Mouse (Mus musculus): ENCODE data around the gene Olfr1131. TPM values are rescaled to one million over a fixed set of nuclear protein-coding genes. Genes with fewer than 3 reads are reported as not detected.
"Not testable (repeated sequence)": the region's sequence is repeated elsewhere in the genome, so short reads cannot be mapped to it uniquely, and the experiment has no call there.

Olfr1131 gene
- total RNA-seq (2021): not detected

DNA sequence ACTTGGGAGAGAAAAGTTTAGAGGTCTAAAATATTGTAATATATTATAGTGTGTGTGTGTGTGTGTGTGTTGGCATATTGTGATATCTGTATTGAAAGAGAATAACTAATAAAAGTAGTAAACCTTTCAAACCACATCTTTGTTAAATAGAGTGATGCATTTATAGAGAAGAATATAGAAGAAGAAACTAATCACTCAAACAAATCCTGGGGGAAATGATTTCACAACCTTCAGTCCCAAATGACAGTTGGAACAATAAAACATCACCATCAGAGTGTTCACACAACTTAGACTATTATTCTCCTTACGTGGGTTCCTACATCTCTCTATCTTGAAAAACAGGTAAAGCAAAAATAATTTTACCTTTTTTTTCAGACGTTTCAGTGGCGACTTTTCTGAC, at the start of gene Olfr1131:
Olfr1131 (plus strand) TSS at position 301 of the 400 bp plus-strand sequence.
- no peak for DNase-seq

DNA sequence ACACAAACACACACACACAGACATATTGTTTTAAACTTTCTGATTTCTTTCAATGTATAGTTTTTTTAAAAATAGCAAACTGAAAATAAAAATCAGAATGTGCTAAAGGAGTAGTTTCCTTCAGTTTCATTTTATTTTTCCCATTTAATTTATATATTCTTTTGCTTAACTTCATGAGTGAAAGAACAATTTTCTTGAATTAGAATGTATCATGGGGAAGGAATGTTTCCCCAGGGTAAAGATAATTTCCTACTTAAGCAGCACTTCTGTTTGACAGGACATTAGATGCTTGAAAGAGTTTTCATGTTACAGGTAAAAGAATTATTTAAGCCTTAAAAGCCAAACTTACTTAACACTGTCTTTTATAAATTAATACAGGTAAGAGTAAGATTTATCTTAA, 21.0 kb upstream of the Olfr1131 start, which contains the start of gene Olfr1130:
Olfr1130 (plus strand) TSS at position 301 of the 400 bp plus-strand sequence.
- DNase-seq: not testable (repeated sequence)

- DNase-seq: no peak
Measured at GRCm38 (mm10) chr2:87637435-87637834, 10.5 kb downstream of the Olfr1131 start, which contains the start of gene Olfr1132. TSS of gene Olfr1132 (minus strand) at chr2:87637535.

DNA sequence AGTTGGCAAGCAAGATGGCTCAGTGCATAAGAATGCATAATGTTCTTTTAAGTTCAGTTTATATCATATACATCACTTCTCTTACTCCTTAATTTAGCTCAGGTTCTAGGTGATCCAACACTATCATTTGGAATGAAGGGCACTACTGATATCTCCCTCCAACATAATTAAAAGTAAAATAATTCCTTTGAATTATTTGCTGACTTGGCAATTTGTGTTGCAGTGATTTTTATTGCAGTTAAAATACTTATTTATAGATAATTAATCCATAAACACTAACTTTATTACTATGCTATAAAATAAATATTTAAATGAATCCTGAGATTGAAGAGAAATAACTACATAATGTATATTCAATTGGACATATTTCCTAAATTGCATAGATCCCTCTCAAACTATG, 15.5 kb downstream of the Olfr1131 start:
- no peak for DNase-seq

DNA sequence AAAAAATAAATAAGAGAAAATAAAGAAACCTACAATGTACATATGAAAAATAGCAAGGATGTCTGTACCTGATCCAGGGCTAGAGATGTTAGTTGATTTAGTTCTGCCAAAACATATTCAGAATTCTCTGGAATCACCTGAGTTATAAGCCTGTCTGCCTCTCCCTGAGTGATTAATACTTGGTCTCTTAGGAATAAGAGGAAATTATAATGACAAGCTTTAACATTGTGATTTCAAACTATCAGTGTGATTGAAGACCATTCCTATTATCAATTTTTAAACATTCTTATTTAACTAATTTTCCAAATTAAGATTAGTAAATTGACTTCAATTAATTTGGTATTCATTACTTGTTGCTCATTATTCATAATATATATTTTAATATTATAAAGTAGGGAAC, 20.4 kb downstream of the Olfr1131 start, which contains the start of gene Olfr1133:
Olfr1133 (minus strand) TSS at position 101 of the 400 bp plus-strand sequence.
- no peak for DNase-seq

DNA sequence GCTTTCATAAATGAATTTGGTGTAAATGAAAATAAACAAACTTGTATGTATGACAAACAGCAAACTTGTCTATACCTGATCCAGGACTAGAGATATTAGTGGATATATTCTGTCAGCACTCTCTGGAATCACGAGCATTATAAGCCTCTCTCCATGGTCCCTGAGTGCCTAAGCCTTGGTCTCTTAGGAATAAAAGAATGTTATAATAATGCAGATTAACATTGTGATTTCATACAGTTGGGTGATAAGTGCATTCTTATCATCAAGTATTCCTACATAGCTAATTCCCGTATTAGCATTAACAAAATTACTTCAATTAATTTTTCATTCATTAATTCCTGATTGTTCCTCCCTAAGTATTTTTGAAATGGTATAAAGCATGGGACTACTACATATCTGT, 31.5 kb downstream of the Olfr1131 start, which contains the start of gene Olfr1134:
Olfr1134 (minus strand) TSS at position 101 of the 400 bp plus-strand sequence.
- DNase-seq: no peak

- DNase-seq: no peak
Measured at GRCm38 (mm10) chr2:87673564-87673963, 46.7 kb downstream of the Olfr1131 start, which contains the start of gene Olfr1135. TSS of gene Olfr1135 (minus strand) at chr2:87673664.

Other genes with a start within 250 kb of the Olfr1131 start
- under 1 TPM in 1 of 2 experiments, not detected in 1; 0.05 TPM for gene Olfr1122, start 241.3 kb upstream of the Olfr1131 start, total RNA-seq (2021)
- not detected for gene Olfr1123, start 210.5 kb upstream of the Olfr1131 start, total RNA-seq (2021)
- gene Olfr1124, start 196.8 kb upstream of the Olfr1131 start, total RNA-seq (2021): not detected
- gene Olfr1126, start 173.1 kb upstream of the Olfr1131 start, total RNA-seq (2021): not detected
- not detected for gene Pramel7, start 130.0 kb upstream of the Olfr1131 start, total RNA-seq (2021)
- not detected for gene Pramel6, start 120.5 kb upstream of the Olfr1131 start, total RNA-seq (2021)
- not detected for gene Olfr153, start 95.3 kb upstream of the Olfr1131 start, total RNA-seq (2021)
- gene Olfr1128, start 81.6 kb upstream of the Olfr1131 start, total RNA-seq (2021): not detected
- gene Olfr1129, start 53.2 kb upstream of the Olfr1131 start, total RNA-seq (2021): not detected
- gene Olfr1130, start 20.9 kb upstream of the Olfr1131 start, total RNA-seq (2021): not detected
- gene Olfr1132, start 10.4 kb downstream of the Olfr1131 start, total RNA-seq (2021): not detected
- gene Olfr1133, start 20.3 kb downstream of the Olfr1131 start, total RNA-seq (2021): not detected
- gene Olfr1134, start 31.4 kb downstream of the Olfr1131 start, total RNA-seq (2021): not detected
- gene Olfr1135, start 46.6 kb downstream of the Olfr1131 start, total RNA-seq (2021): not detected
- not detected for gene Olfr1136, start 66.8 kb downstream of the Olfr1131 start, total RNA-seq (2021)
- not detected for gene Olfr1137, start 86.1 kb downstream of the Olfr1131 start, total RNA-seq (2021)
- gene Olfr1138, start 112.9 kb downstream of the Olfr1131 start, total RNA-seq (2021): not detected
- not detected for gene Olfr1140, start 116.6 kb downstream of the Olfr1131 start, total RNA-seq (2021)
- not detected for gene Olfr1141, start 126.9 kb downstream of the Olfr1131 start, total RNA-seq (2021)
- gene Olfr152, start 152.4 kb downstream of the Olfr1131 start, total RNA-seq (2021): not detected
- not detected for gene Olfr1143, start 173.5 kb downstream of the Olfr1131 start, total RNA-seq (2021)
- gene Olfr1145, start 182.7 kb downstream of the Olfr1131 start, total RNA-seq (2021): not detected
- not detected for gene Olfr1148, start 203.4 kb downstream of the Olfr1131 start, total RNA-seq (2021)
- gene Olfr1150-ps1, start 216.9 kb downstream of the Olfr1131 start, total RNA-seq (2021): not detected
- not detected for gene Olfr1151, start 228.8 kb downstream of the Olfr1131 start, total RNA-seq (2021)
- gene Olfr1152, start 239.4 kb downstream of the Olfr1131 start, total RNA-seq (2021): not detected